Mouse (Mus musculus): ENCODE measurements at regions not wholly inside any gene's neighbourhood (a gene's known extent, or its start where the extent isn't known, plus 50 kb on each side); places are given as distances from the start of the nearest gene placed in this dataset.

- DNase-seq = no peak
Observed at GRCm38 (mm10) chr14:100792094-100792493, 408.0 kb downstream of the Prr30 start.

- DNase-seq = no peak
Observed at GRCm38 (mm10) chr14:100781882-100782281, 418.2 kb downstream of the Prr30 start.

DNA sequence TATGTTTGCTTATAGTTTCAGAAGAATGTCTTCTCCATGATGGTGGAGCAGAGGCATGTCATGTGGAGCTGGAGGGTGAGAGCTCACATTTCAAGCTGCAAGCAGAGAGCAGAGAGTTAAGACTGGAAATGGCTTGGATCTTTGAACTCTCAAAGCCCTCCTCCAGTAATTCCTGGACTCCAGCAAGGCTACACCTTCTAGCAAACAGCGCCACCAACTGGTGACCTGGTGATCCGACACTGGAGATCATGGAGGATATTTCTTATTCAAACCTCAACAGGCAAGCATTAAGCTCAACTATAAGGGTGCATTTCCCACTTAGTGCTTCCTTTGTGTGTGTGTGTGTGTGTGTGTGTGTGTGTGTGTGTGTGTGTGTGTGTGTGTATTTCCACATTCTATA, 446.2 kb downstream of the Prr30 start:
- peak; percentile 11 for DNase-seq

GRCm38 (mm10) chr14:100752746-100753145, 447.4 kb downstream of the Prr30 start:
- DNase-seq = no peak

DNA sequence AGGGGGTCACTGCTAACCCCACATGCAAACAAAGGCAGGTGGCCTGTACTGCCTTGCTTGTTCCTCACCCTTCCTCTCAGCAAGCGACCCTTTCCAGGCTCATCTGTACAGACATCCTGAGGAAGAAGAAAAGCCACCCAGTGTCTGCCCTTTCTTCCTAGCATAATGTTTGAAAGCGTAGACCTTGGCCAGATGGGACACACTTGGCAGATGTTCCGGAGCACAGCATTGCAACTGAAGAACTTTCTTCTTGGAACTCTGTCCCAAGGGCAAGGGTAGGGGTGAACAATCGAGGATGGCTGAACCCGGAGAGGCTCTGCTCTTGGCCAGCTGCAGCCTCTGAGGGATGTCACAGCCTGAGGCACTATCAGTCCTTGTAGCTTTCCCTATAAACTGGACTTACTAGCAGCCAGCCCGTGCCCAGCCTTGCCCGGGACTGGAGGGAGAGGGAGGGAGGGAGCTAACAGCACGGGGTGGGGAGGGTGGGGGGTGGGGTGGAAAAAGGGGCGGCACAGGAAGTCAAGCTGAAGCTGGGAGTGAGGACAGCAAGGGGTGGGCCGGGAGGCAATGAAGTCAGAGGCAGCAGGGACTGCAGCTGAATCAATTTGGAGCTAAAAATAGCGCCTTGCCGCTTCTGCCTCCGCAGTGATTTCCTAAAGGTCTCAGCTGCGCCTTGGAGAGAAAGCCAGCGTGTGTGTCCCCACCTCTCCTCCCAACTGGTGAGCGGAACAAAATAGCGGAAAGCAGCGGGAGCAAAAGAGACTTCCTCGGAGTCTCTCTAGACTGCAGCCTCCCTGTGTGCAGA, 450.2 kb downstream of the Prr30 start:
- peak; percentile 1 for DNase-seq

DNA sequence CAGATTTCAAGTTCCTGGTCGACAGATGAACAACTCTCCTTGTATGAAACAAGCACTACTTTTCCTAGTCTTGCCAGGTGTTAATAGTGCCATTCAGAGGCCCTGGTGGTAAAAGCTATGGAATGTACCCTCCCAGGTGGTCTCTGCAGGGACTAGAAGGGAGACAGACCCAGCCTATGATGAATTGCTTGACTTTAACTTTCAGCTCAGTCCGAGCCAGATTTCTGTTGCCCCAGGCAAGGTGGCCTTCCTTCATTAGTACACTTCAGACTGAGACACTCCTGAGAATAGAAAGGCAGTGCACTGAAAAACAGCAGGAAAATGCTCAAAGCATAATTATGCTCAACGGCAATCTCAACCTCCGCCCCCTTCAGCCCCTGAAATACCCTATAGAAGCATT, 450.8 kb upstream of the Klf12 start:
- DNase-seq = no peak

DNA sequence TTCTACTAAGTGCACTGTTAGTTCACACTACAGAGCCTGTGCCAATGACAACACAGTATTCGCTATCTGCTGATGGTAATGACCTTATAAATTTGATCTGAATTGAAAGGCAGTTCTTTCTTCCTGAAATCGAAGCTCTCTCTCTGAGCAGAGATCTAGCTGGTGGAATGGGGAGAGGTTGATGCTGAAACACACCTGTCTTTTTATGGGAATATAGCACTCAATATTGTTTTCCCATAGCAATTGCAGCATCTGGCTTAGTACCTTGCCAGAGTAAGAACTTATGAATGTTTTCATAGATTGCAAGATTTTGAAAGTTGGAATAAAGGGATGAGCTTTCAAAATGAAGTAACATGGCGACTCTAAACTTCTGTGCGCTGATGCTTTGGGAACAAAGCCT, 444.0 kb upstream of the Klf12 start:
- no peak for DNase-seq

GRCm38 (mm10) chr14:100727701-100728100, 443.2 kb upstream of the Klf12 start:
- DNase-seq = no peak

- no peak for DNase-seq
Observed at GRCm38 (mm10) chr14:100724962-100725361, 440.5 kb upstream of the Klf12 start.

DNA sequence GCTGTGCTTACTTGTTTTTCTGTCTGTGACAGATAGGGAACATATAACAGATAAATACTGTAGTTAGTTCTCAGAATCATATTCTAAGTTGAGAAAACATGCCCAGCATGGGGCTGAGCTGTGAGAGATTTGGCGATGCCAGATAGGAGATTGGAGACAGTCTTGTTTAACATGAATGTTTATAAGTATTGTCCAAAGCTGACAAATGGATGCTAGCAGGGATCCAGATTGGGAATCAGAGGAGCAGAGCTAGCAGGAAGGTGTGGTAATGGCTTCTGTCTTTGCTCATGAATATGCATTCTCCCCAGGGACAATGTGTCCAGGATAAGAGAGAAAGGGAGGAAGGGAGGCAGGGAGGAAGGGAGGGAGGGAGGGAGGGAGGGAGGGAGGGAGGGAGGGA, 436.2 kb upstream of the Klf12 start:
- no peak for DNase-seq

GRCm38 (mm10) chr14:100714952-100715351, 430.5 kb upstream of the Klf12 start:
- DNase-seq = no peak

- DNase-seq = no peak
Observed at GRCm38 (mm10) chr14:100713999-100714471, 429.6 kb upstream of the Klf12 start.

GRCm38 (mm10) chr14:100713592-100713991, 429.1 kb upstream of the Klf12 start:
- no peak for DNase-seq

DNA sequence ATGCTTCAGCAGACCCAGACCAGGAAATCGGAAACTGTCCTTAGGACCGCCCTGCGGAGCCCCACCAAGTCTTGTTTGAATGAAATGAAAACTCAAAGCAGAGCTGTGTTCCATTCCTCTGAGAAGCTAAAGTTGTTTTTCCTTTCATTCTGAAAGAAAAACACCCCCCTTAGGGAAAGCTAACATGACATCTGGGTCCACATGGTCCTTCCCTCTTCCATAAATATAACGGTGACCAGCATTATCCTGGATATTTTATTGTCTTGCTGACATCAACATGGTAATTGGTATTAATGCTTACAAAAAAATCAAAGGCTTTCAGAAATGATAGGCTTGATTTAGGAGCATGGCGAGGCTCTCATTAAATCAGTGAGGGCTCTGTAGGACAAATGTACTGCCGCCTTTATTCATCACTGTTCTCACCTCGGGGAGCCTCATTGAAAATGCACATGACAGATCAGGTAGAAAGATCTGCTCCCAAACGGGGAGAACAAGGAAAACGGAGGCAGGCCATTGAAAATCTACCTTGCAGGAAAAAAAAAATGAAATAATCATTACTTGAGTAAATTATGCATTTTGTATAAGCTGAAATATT, 381.0 kb upstream of the Klf12 start:
- DNase-seq = no peak

DNA sequence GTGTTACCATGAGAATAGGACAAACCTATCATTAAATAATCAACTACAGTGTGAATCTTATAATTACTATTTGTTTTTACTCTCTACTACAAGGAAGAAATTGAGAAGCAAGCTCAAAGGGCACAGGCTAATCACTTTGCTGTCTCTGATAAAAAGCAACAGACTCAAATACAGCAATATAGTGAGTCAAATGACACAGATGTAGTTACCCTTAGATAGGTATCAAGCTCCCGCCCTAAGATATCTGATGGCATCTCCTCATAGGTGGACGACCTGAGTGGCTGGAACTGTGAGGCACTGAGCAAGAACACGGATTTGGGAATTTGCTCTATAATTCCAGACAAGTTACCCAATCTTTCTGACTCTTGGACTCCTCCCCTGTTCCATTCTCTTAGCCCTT, 379.7 kb upstream of the Klf12 start:
- DNase-seq = no peak

- no peak for DNase-seq
Observed at GRCm38 (mm10) chr14:100642076-100642475, 357.6 kb upstream of the Klf12 start.

DNA sequence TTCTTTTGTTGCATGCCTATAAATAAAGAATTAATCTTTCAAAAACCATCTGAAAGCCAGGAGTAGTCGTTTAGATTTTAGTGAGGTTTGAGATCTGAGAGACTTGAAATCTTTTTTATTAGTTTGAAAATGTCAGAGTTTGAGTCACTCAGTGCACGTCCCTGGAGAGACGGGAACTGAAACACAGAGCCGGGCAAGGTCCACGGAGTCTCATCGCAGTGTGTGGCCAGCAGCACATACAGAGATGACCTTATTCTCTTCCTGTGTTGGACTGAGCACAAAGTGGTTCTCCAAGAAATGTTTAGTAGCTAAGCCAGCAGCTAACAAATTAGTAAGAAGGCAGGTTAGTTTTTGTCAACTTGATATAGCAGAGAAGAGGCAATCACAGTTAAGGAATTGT, 350.0 kb upstream of the Klf12 start:
- no peak for DNase-seq

DNA sequence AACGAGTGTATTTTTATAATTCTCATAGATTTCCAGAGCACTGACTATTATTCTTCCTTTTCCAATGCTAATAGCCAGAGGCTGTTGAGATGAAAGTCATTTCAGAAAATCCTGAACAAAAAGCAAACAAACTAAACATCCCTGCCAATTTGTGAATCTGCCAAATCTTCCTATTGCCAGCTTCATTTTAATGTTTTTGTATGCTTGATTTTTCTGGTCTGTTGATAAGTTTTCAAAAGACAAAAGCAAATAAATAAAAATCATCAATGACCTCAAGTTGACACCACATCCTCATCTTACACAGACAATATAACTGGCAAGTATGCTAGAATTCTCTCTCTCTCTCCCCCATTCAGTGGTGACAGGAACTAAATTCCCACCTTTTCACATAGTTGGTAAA, 347.2 kb upstream of the Klf12 start:
- DNase-seq = no peak

DNA sequence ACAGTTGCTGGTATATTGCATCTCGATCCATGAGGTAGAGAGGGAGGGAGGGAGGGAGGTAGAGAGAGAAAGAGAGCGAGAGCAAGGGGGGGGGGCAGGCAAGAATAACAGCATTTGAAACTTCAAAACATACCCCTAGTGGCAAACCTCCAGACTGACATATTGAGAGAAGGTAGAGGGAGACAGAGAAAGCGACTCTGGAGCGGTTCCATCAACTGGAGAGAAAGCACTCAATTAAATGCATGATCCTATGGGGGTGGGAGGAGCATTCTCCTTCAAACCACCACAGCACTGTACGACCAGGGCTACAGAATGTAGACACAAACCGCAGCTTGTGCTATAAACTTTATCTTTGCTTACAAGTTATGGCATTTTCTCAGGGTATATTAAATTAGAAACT, 345.7 kb upstream of the Klf12 start:
- no peak for DNase-seq

DNA sequence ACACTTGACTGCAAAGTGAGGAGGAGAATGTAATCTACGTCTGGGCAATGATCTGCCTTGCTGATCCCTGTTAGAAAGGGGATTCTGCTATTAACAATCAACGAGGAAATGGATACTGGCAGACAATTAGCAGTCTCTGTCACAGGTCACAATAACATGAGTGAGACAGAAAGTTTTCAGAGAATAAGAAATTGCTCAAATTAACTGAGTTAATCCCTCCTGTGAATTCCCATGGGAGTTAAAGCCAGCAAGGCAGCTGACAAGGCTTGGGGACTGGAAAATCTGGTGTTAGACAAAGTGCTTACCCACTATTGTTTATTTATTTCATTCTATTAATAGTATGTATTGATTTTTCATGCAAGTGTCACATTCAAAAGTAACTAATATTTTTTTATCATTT, 343.0 kb upstream of the Klf12 start:
- no peak for DNase-seq

DNA sequence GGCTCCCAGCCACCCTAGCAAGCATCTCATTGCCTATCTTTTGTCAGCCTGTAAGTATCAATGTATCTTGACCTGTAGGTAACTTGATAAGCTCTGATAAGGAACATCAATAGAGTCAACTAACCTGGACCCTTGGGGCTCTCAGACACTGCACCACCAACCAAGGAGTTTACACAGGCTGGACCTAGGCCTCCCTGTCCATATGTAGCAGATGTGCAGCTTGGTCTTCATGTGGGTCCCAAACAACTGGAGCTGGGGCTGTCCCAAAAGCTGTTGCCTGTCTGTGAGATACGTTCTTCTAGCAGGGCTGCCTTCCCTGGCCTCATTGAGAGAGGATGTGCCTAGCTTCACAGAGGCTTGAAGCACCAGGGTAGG, 335.2 kb upstream of the Klf12 start:
- DNase-seq = no peak

DNA sequence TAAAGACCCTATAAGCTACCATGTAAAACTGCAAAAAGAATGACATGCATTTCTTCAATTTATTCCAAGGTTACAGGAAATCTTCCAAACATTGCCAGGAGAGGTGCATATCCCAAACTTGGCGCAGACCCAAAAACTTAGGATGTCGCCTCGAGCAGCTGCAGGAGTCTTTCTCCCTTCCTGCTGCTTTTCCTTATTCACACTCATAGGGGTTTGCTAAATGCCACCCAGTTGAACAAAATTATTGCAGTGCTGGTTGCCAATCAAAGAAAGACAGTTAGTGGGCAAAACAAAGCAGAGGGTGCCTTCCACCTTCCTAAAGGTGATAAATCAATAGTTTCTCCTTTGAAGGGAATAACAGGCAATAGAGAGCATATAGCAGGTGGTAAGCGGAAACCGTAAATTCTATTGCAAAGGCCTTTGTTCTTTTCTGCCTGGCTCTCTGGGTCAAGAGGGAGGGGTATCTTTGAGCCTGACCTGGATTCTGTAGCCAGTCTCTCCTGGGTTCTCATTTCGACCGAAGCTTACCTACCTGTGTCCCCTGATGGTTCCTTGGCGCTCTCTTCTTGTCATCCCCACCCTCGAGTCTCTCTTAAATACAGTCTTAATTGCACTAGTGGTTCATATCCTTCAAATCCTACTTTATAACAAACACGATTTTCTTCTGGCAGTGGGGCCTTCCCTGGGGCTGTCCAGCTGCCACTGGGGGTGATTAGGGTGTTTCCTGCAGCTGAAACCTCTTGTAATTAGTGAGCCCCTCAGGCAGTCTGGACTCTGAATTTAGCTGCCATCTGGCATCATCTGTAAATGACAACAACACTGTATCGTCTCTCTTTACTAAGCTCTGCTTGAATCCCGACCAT, 334.5 kb upstream of the Klf12 start:
- DNase-seq = no peak

DNA sequence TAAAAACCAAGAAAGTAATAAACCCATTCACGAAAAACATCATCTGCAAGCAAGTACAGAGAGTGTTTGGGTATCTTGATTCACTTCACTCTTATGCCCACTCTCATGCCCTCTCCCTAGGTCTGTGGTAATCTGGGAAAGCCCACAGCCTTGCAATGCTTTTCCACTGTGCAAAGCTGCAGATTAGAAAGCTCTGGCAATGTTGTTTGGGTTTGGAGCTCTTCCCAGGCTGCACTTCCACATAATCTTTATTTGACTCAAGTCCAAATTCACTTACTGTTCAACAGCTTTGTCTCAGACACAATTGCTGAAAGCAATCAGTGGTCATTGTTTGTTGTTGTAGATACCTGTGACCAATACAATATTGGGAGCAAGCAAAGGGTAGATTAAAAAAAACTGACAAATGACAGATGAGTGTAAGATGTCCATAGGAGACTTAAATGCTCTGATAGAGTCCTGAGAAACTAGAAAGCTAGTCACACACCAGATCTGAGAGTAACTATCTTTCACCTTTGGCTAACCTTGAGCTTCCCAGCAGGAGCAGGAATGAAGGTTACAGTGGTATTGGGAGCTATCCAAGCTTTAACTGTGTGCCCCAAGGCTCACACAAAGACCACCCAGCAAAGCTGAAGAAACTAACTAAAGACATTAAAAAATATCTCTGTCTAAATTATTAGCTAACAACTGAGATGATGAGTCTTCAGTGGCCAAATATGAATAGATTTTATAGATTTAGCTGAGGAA, 325.7 kb upstream of the Klf12 start:
- no peak for DNase-seq

Data from thymus, postnatal 25 days (tissue).